Mouse (Mus musculus) neural tube, embryonic 10.5 days (tissue): ENCODE results near the gene Serpinb9e.
"Not testable (repeated sequence)": the region's sequence is repeated elsewhere in the genome, so short reads cannot be mapped to it uniquely, and the experiment has no call there.

Source experiments
- DNase-seq: peaks from one replicate; pipeline ENCODE4 v3.0.0-alpha.2; 2017; ENCODE audit warnings: low spot score; ENCODE audit errors: extremely low spot score

Serpinb9e gene

DNA sequence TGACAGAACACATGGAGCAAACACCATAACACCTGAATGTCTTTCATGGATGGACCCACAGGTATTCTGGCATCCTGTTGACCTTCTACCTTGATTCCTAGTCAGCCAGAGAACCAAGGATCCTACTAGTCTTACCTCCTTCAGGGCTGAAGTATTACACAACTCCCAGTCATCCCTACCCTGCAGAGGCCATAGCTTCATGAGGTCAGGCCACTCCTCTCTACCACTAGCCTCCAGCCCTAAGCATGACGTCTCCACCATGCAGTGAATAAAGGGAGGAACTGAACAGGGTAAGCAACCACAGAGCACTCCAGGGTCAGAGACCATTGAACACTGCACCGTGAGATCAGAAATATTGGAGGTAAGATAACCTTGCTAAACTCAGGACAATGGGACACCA, at the start of gene Serpinb9e:
Gene Serpinb9e (plus strand): TSS at position 301 of the 400 bp plus-strand sequence.
- DNase-seq = not testable (repeated sequence)

DNA sequence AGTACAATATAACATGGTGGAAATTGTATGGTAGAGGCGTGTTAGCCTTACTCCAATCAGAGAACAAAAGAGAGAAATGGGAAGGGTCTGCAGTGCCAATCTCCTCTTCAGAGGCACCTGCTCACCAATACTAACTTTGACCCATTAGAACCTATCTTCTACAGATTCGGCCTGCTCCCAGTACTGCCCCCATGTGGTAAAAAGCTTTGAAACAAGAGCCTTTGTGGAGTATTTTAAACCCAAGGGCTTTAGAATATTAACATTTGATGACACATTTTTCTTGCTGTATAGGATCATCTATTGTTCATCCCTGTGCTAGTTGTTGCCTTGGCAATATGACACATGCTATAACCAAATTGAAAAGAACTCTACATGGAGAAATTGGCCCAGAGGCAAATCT, 49.7 kb upstream of the Serpinb9e start:
- DNase-seq = no peak

DNA sequence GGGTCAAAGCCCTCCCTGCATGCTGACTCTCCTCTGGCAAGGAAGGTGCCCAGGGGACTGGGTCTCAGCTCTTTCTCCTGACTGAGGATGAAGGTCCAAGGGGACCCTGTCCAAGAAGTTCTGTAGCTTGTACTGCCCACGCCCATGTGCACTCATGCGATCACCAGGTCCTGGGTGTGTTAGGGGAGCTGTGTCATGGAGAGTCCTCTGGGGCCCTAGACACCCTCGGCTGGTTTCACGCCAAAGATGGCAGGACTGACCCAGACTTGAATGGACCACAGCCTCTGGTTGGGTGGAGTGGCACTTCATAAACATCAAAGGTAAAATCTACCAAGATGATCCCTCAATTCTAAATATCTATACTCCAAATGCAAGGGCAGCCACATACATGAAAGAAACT, 59.2 kb downstream of the Serpinb9e start:
- not testable (repeated sequence) for DNase-seq
